Mouse (Mus musculus): ENCODE data around the gene Ccdc173.
"Not testable (repeated sequence)": the region's sequence is repeated elsewhere in the genome, so short reads cannot be mapped to it uniquely, and the experiment has no call there.

Ccdc173 gene

GRCm38 (mm10) chr2:69789429-69790069 lies at the start of gene Ccdc173, which contains the start of gene Phospho2:
Ccdc173 (minus strand) TSS chr2:69789575.
Phospho2 (plus strand) TSS chr2:69789623.
- peak; percentile 98 to 99 for DNase-seq

GRCm38 (mm10) chr2:69838707-69839106 lies 49.3 kb upstream of the Ccdc173 start:
- DNase-seq = no peak

DNA sequence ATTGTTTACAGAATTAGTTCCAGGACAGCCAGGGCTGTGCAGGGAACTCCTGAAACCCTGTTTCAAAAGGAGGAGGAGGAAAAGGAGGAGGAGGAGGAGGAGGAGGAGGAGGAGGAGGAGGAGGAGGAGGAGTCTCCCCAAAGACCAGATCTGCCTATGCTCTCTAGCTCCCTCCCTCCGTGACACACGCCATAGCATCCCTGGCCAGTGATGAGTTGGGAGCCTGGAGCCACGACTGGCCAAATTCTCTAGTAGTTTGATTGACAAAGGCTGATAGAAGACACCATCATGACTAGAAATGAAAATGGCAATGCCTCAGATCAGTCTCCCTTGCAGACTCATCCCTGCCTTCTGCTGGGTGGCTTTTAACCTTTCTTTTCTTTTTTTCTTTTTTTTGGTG lies 48.6 kb upstream of the Ccdc173 start:
- no peak for DNase-seq

- DNase-seq = no peak
Observed at GRCm38 (mm10) chr2:69837244-69837967, 48.0 kb upstream of the Ccdc173 start.

GRCm38 (mm10) chr2:69830116-69830515 lies 40.7 kb upstream of the Ccdc173 start:
- DNase-seq = no peak

GRCm38 (mm10) chr2:69829680-69830079 lies 40.3 kb upstream of the Ccdc173 start:
- no peak for DNase-seq

- DNase-seq = no peak
Observed at GRCm38 (mm10) chr2:69828031-69828430, 38.7 kb upstream of the Ccdc173 start.

DNA sequence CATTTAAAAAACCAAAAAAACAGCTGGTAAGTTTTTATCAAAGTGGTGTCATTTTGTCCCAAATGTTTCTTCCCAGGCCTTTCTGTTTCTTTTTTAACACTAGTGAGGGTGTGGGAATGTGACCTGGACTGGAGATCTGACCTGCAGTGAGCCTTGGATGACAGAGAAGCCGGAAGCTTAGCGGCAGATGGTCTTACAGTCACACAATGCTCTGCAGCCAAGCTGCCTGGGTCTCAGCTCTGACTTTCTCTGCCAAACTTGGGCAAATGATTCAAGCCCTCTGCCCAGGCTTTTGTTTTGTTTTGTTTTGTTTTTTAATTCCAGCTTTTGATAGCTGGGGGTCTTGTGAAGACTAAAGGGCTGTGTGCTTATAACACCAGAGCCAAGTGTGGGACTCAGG lies 37.0 kb upstream of the Ccdc173 start:
- peak; percentile 70 to 74 for DNase-seq

GRCm38 (mm10) chr2:69825898-69826297 lies 36.5 kb upstream of the Ccdc173 start:
- peak; percentile 22 to 41 for DNase-seq

- DNase-seq = peak in 1 of 2 experiments; percentile 58
Observed at GRCm38 (mm10) chr2:69823129-69823677, 33.8 kb upstream of the Ccdc173 start.

GRCm38 (mm10) chr2:69822361-69823128 lies 33.2 kb upstream of the Ccdc173 start:
- peak; percentile 46 to 62 for DNase-seq

DNA sequence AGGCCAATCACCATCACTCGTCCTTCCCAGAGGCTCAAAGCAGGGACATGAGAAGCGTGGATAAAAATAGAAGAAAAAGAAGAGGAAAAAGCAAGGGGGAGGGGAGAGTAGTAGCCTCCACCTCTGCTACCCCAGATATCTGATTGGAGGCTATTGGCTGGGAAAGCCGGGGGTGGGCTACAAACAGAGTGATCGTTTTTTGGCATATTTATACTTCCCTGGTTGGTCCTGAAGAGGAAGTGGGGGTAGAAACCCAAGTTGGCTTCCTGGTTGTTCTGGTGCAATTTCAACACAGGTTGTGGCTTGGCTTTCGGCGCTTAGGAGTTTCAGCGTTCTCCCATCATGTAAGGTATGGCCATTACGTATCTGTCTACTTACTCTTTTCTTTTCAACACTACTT lies 32.3 kb upstream of the Ccdc173 start, which contains the start of gene Klhl23:
Gene Klhl23 (plus strand): TSS at position 234 of the 400 bp plus-strand sequence.
- no peak for DNase-seq

- no peak for DNase-seq
Observed at GRCm38 (mm10) chr2:69820201-69820600, 30.8 kb upstream of the Ccdc173 start.

DNA sequence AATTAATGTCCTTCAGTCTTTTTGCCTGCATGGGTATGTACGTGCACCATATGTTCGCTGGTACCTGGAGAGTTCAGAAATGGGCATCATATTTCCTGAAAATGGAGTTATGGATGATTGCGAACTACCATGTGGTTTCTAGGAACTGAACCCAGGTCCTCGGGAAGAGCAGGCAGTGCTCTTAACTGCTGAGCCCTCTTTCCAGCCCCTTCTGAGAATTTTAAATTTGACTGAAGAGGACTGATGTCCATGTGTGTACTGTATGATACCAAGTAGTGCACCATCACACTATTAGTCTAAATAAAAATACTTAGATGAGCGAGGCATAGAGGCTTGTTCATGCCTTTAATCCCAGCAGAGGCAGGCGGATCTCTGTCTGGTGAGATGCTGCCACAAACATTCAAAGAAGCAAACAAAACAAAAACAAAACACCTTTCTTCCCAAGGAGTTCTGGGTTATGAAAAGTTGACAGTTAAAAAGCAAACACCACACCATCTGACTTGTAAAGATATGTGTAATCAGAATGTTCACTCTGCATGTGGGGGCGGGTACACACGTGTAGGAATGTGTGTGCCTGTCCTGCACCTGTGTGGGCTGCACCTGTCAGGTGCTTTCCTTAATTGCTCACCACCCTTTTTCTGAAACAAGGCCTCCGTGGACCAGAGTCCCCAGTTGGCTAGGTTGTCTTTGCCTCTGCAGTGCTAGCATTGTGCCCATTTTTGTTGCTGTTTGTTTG lies 29.1 kb upstream of the Ccdc173 start:
- DNase-seq = no peak

DNA sequence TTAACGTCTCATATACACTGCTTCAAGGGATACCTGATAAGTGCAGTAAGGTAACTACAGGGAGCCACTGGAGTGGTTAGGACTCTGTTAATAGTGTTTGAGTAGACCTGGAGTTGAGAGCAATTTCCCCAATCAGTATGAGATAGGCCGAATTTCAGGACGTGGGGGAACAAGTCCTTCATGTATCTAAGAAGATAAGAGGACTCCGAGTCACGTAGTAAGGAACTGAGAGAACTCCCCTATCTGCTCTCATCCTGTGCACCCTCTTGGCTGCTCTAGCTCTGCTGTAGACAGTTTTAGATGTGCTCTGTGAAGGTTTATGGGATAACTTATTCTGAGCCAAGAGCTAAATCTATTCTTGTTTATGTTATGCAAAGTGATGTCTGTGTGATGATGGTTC lies 27.2 kb upstream of the Ccdc173 start:
- no peak for DNase-seq

DNA sequence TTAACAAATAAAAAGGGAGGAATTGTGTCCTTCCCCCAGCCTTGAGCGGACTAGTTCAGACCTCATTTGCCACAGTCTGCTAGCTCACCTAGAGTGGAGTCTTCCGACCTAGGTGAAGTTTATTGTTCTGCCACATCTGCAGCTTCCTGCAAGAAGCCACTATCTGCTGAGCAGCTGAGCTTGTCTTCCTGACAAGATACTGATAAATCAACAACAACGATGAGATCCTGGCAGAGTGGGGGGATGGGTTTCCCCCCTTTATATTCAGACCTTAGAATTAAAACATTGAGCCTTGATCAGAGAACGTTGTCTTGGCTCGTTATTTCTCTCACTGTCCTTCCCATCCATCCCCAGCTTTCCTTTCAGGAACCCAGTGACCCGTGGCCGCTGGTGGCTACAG lies 22.0 kb upstream of the Ccdc173 start:
- not testable (repeated sequence) for DNase-seq

DNA sequence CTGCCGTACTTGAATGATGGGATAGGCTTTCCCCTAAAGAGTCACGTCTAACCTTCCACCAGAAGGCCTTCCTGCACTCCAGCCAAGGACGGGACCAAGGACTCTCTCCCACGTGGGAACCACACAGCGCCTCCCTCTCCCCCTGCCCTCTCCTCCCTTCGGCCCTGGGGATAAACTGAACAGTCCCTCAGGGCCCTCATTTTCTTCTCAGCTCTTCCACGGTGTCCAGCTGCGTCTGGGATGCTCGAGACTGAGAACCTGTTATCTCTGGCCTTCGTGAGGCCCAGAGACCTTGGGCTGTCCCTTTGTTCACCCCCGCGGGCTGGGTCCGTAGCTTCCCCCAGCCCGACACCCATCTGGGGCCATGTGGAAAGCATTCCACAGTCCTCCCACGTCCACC lies 20.8 kb upstream of the Ccdc173 start:
- DNase-seq = no peak

DNA sequence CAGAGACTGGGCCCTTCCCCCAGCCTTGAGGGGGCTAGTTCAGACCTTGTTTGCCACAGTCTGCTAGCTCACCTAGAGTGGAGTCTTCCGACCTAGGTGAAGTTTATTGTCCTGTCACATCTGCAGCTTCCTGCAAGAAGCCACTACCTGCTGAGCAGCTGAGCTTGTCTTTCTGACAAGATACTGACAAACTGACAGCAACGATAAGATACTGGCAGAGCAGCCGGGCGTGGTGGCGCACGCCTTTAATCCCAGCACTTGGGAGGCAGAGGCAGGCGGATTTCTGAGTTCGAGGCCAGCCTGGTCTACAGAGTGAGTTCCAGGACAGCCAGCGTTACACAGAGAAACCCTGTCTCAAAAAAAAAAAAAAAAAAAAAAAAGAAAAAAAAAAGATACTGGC lies 15.3 kb upstream of the Ccdc173 start:
- not testable (repeated sequence) for DNase-seq

- no peak for DNase-seq
Observed at GRCm38 (mm10) chr2:69803756-69804155, 14.4 kb upstream of the Ccdc173 start.

DNA sequence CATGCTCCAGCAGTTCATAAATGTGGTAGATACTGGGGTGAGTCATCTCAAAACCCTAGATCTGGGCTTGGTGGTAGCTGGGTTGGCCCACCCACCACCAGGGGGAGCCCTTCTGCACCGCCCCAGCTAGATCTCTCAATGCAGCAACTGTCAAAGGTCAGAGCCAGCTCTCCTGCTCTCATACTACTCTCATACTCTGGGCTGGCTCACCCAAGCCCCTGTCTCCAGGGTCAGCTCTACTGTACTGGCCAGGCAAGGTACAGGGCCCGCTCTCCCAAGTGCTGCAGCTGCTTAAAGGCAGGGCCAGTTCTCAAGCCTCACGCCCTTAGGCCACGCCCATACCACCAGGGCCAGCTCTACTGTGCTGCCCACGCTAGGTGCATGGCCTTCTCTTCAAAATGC lies 13.5 kb upstream of the Ccdc173 start:
- DNase-seq = peak; percentile 58 to 65

DNA sequence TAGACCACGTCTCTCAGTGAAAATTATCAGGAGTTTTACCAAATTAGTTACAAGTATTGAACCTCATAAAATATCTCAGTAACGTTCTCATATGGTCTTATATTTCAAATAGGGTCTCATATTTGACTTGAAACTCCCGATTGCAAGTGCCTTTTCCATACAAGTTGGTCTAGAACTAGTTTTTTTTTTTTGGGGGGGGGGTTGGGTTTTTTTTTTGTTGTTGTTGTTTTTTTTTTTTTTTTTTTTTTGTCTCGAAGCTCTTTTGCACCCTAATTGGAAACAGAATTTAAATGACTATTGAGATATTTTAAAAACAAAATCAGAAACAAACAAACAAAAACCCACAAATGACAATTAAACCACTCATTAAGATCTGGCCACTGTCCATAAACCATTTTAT lies 1.3 kb upstream of the Ccdc173 start:
- no peak for DNase-seq

GRCm38 (mm10) chr2:69790285-69790684 lies 910 bp upstream of the Ccdc173 start:
- DNase-seq = peak; percentile 86 to 91

Data from cerebellum, postnatal 36 days (tissue).